Comparison of ENCODE assay signal across 15 mouse cellular contexts in the genomic region with DNA sequence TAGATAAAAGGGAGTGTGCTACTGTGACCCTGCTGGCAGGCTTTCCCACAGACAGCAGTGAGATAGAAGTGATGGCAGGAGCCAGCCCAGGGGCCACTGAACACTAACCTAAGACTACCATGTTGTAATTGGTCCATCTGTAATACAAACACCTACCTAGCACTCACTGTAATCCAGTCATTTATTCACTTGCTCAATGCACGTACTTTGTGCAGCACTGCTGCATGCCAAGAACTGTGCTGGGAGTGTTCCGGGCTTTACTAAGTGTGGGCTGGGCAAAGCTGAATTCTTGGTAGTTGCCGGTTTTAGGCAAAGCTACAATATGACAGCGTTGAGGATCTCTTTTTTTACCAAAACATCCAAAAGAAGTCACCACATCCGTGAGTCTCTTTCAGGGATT.
"Had no signal": no experiment of that assay in that cellular context is flagged by ENCODE, and none has a peak within 500 bp of the region (broad histone marks: within the 10 kb centered on the region; RNA-seq: fewer than 3 reads in every experiment).

No protein-coding gene starts in this region.

- H3K9ac ChIP-seq: limb, embryonic 12.5 days; liver, embryonic 15.5 days; neural tube, embryonic 15.5 days had no signal

- H3K4me1 ChIP-seq: limb, embryonic 12.5 days; liver, embryonic 15.5 days; midbrain, embryonic 10.5 days; neural tube, embryonic 15.5 days had no signal

- H3K27ac ChIP-seq: hindbrain, postnatal 0 days; limb, embryonic 12.5 days; liver, embryonic 15.5 days; midbrain, embryonic 10.5 days; neural tube, embryonic 15.5 days had no signal

- ATAC-seq: hindbrain, postnatal 0 days; lung, postnatal 0 days had no signal

- H3K4me3 ChIP-seq: limb, embryonic 12.5 days; liver, embryonic 15.5 days; midbrain, embryonic 10.5 days; myocyte; neural tube, embryonic 15.5 days had no signal

- H3K9me3 ChIP-seq: limb, embryonic 12.5 days; liver, embryonic 15.5 days; midbrain, embryonic 10.5 days; neural tube, embryonic 15.5 days had no signal

- DNase-seq: layer of hippocampus, adult 9-11 months; liver; lung, adult 2 months; lung, postnatal 4 days; midbrain, embryonic 14.5 days; right cerebral cortex, adult 18-20 months; right cerebral cortex, postnatal 25 days; thymus, postnatal 36 days had no signal

- H3K4me2 ChIP-seq: limb, embryonic 12.5 days; liver, embryonic 15.5 days; neural tube, embryonic 15.5 days had no signal

- H3K27me3 ChIP-seq: limb, embryonic 12.5 days; liver, embryonic 15.5 days; neural tube, embryonic 15.5 days had no signal

- H3K36me3 ChIP-seq: limb, embryonic 12.5 days; liver, embryonic 15.5 days; midbrain, embryonic 10.5 days; neural tube, embryonic 15.5 days had no signal
